Mouse (Mus musculus) CH12.LX (cell line): ENCODE data around the gene Pan3. TPM values are rescaled to one million over a fixed set of nuclear protein-coding genes. Genes with fewer than 3 reads are reported as not detected.

Experiments used
- DNase-seq: peaks from one replicate; pipeline ENCODE4 v3.0.0-alpha.2; 2013; ENCODE audit errors: extremely low read depth
- H3K27ac ChIP-seq: 2 replicates; pipeline ENCODE4 v1.5.1; 2012; ENCODE audit warnings: low read depth, mild to moderate bottlenecking, control low read depth, moderate library complexity; ENCODE audit not compliant: insufficient read depth
- H3K27me3 ChIP-seq: replicated peaks from 2 replicates; pipeline ENCODE3; 2012; ENCODE audit warnings: inconsistent platforms
- H3K36me3 ChIP-seq, 2 experiments: replicated peaks in 1 of 2; 2 replicates each; pipeline versions ENCODE3 to v1.6.1; 2012; ENCODE audit warnings: inconsistent platforms in 1 of 2, low read length in 1 of 2, mild to moderate bottlenecking in 1 of 2, mixed read lengths in 1 of 2, moderate library complexity in 1 of 2; ENCODE audit not compliant: control insufficient read depth in 1 of 2, insufficient read depth in 1 of 2
- H3K4me1 ChIP-seq, 2 experiments: 2 replicates each; pipeline ENCODE4 v1.6.1; 2012; ENCODE audit warnings: inconsistent platforms in 1 of 2, moderate library complexity in 1 of 2; ENCODE audit not compliant: insufficient read depth in 2 of 2, control insufficient read depth in 1 of 2
- H3K4me2 ChIP-seq: 2 replicates; pipeline ENCODE4 v1.6.1; 2012; ENCODE audit warnings: low read depth, mild to moderate bottlenecking, control low read depth; ENCODE audit not compliant: poor library complexity, insufficient read depth, severe bottlenecking
- H3K4me3 ChIP-seq, 3 experiments: fragments of 150-350 bp in 1 of 3; sonication (generic) in 1 of 3; replicated peaks in 1 of 3; 2 replicates each; pipeline versions ENCODE3 to v1.5.1; 2011 to 2012; ENCODE audit warnings: low read depth in 2 of 3, low read length in 2 of 3, mild to moderate bottlenecking in 2 of 3, moderate library complexity in 2 of 3, control low read depth in 1 of 3, improper control_type of control experiment in 1 of 3, inconsistent platforms in 1 of 3, mixed read lengths in 1 of 3; ENCODE audit not compliant: poor library complexity in 1 of 3
- H3K79me2 ChIP-seq: replicated peaks from 2 replicates; pipeline ENCODE4 v1.6.1; 2012; ENCODE audit warnings: mild to moderate bottlenecking, moderate library complexity; ENCODE audit not compliant: control insufficient read depth, poor library complexity, insufficient read depth, severe bottlenecking; ENCODE audit errors: extremely low read depth
- H3K9ac ChIP-seq: 2 replicates; pipeline ENCODE4 v1.6.1; 2012; ENCODE audit warnings: low read depth, mild to moderate bottlenecking, control low read depth, moderate library complexity; ENCODE audit not compliant: insufficient read depth
- H3K9me3 ChIP-seq: replicated peaks from 2 replicates; pipeline ENCODE3; 2012; ENCODE audit warnings: low read length, inconsistent platforms, mixed read lengths
- BHLHE40 ChIP-seq: IDR thresholded peaks from 2 replicates; pipeline ENCODE4 v1.6.1; 2011; ENCODE audit warnings: mild to moderate bottlenecking, low read depth, low read length, improper control_type of control experiment
- CHD1 ChIP-seq: IDR thresholded peaks from 2 replicates; pipeline ENCODE4 v1.6.1; 2012; ENCODE audit warnings: low read depth, low read length, improper control_type of control experiment, inconsistent platforms
- CHD2 ChIP-seq: IDR thresholded peaks from 2 replicates; pipeline ENCODE4 v1.6.1; 2011; ENCODE audit warnings: low read length, improper control_type of control experiment
- CTCF ChIP-seq, 2 experiments: IDR thresholded peaks in 1 of 2; conservative IDR thresholded peaks in 1 of 2; 2 replicates each; pipeline ENCODE4 v1.5.1; 2011 to 2012; ENCODE audit warnings: low read depth in 2 of 2, low read length in 2 of 2, improper control_type of control experiment in 1 of 2, inconsistent platforms in 1 of 2, mild to moderate bottlenecking in 1 of 2, moderate library complexity in 1 of 2
- EP300 ChIP-seq: IDR thresholded peaks from 2 replicates; pipeline ENCODE4 v1.6.1; 2011; ENCODE audit warnings: low read length, improper control_type of control experiment
- GABPA ChIP-seq: IDR thresholded peaks from 2 replicates; pipeline ENCODE4 v1.6.1; 2012; ENCODE audit warnings: low read depth, low read length, improper control_type of control experiment, inconsistent platforms; ENCODE audit not compliant: insufficient replicate concordance
- IRF4 ChIP-seq: IDR thresholded peaks from 2 replicates; pipeline ENCODE4 v1.6.1; 2014; ENCODE audit warnings: low read depth, mild to moderate bottlenecking, inconsistent platforms, low read length, improper control_type of control experiment
- KAT2A ChIP-seq: IDR thresholded peaks from 2 replicates; pipeline ENCODE4 v1.6.1; 2012; ENCODE audit warnings: low read length, improper control_type of control experiment, inconsistent platforms; ENCODE audit not compliant: insufficient replicate concordance
- MAX ChIP-seq: IDR thresholded peaks from 2 replicates; pipeline ENCODE4 v1.6.1; 2011; ENCODE audit warnings: low read length, improper control_type of control experiment
- MAZ ChIP-seq: IDR thresholded peaks from 2 replicates; pipeline ENCODE4 v1.6.1; 2012; ENCODE audit warnings: low read depth, mild to moderate bottlenecking, inconsistent platforms, low read length, improper control_type of control experiment, moderate library complexity
- MEF2A ChIP-seq: IDR thresholded peaks from 2 replicates; pipeline ENCODE4 v1.6.1; 2014; ENCODE audit warnings: low read depth, mild to moderate bottlenecking, inconsistent platforms, low read length, improper control_type of control experiment, borderline replicate concordance
- MXI1 ChIP-seq: IDR thresholded peaks from 2 replicates; pipeline ENCODE4 v1.6.1; 2011; ENCODE audit warnings: mild to moderate bottlenecking, low read depth, low read length, improper control_type of control experiment
- MYC ChIP-seq: IDR thresholded peaks from 2 replicates; pipeline ENCODE4 v1.6.1; 2011; ENCODE audit warnings: low read depth, mild to moderate bottlenecking, improper control_type of control experiment, low read length
- NELFE ChIP-seq: IDR thresholded peaks from 2 replicates; pipeline ENCODE4 v1.6.1; 2011; ENCODE audit warnings: low read depth, low read length, improper control_type of control experiment
- POLR2AphosphoS2 ChIP-seq: IDR thresholded peaks from 2 replicates; pipeline ENCODE4 v1.6.1; 2011; ENCODE audit warnings: low read depth, low read length, improper control_type of control experiment
- SIN3A ChIP-seq: IDR thresholded peaks from 2 replicates; pipeline ENCODE4 v1.6.1; 2012; ENCODE audit warnings: low read length, improper control_type of control experiment, inconsistent platforms
- TBP ChIP-seq: conservative IDR thresholded peaks from 2 replicates; pipeline ENCODE4 v1.6.1; 2011; ENCODE audit warnings: low read depth, low read length, improper control_type of control experiment
- TCF12 ChIP-seq: IDR thresholded peaks from 2 replicates; pipeline ENCODE4 v1.6.1; 2014; ENCODE audit warnings: low read depth, mild to moderate bottlenecking, inconsistent platforms, low read length, improper control_type of control experiment
- USF2 ChIP-seq: conservative IDR thresholded peaks from 2 replicates; pipeline ENCODE4 v1.6.1; 2011; ENCODE audit warnings: low read depth, low read length, improper control_type of control experiment
- ZC3H11A ChIP-seq: IDR thresholded peaks from 2 replicates; pipeline ENCODE4 v1.6.1; 2012; ENCODE audit warnings: low read depth, mild to moderate bottlenecking, inconsistent platforms, low read length, improper control_type of control experiment
- ZKSCAN1 ChIP-seq: IDR thresholded peaks from 2 replicates; pipeline ENCODE4 v1.6.1; 2012; ENCODE audit warnings: low read depth, inconsistent platforms, low read length, improper control_type of control experiment, borderline replicate concordance
- ZMIZ1 ChIP-seq: IDR thresholded peaks from 2 replicates; pipeline ENCODE4 v1.6.1; 2012; ENCODE audit warnings: low read depth, mild to moderate bottlenecking, inconsistent platforms, low read length, improper control_type of control experiment
- dilution Hi-C: fragments of 300-500 bp; cut with MboI; formaldehyde crosslinking; loops from 2 replicates; pipeline ENCODE4 v1.14.3; 2020; ENCODE audit warnings: low sequenced_read_pairs; ENCODE audit not compliant: extremely low pct_unique_long_range_greater_than_20kb, extremely low pct_ligation_motif_present
- in situ Hi-C: fragments of 300-500 bp; cut with MboI; formaldehyde crosslinking; loops from 3 replicates; pipeline ENCODE4 v1.14.3; 2019; ENCODE audit warnings: low sequenced_read_pairs, low pct_ligation_motif_present, low pct_unique_long_range_greater_than_20kb, mixed read lengths
- polyA plus RNA-seq: library from polyadenylated mRNA; unstranded; fragments of >175 nt; gene quantifications from 2 replicates; pipeline ENCODE4 v1.2.1, GENCODE M21; 2012; ENCODE audit warnings: low read depth; ENCODE audit not compliant: insufficient read length
- total RNA-seq, 2 experiments: library from RNA; depleted of rRNA; stranded (reverse); fragments of 300-350 nt in 1 of 2; fragments of >200 nt in 1 of 2; gene quantifications; 2 replicates each; pipeline ENCODE4 v1.2.3; 2012 to 2014

Gene Pan3
- total and polyA plus RNA-seq, 3 experiments: 37.6 to 43.5 (median 40.2) TPM

- dilution Hi-C loops (no loop called here), in situ Hi-C loops (no loop called here)
- TF ChIP-seq MYC: no peak
- no peak for TF ChIP-seq IRF4
- no peak for TF ChIP-seq MEF2A
- no peak for TF ChIP-seq SIN3A
- TF ChIP-seq CHD1: no peak
- TF ChIP-seq GABPA: no peak
- no peak for TF ChIP-seq ZKSCAN1
- TF ChIP-seq USF2: no peak
- TF ChIP-seq TBP: no peak
- no peak for TF ChIP-seq POLR2AphosphoS2
- no peak for TF ChIP-seq BHLHE40
- no peak for TF ChIP-seq TCF12
- no peak for TF ChIP-seq CTCF (conservative IDR thresholded peaks at IDR 0.05 in 1 of 2, IDR thresholded peaks at IDR 0.05 in 1 of 2; ENCODE audit: low read depth in 2 of 2, low read length in 2 of 2)
- TF ChIP-seq NELFE: no peak
- TF ChIP-seq MAZ: no peak
- no peak for TF ChIP-seq CHD2
- TF ChIP-seq KAT2A: no peak
- TF ChIP-seq MAX: no peak
- TF ChIP-seq MXI1: no peak
- TF ChIP-seq ZC3H11A: no peak
- TF ChIP-seq, all 38 proteins: peak for 0
Measured at GRCm38 (mm10) chr5:147390772-147391171, 39.2 kb upstream of the Pan3 start.

DNA sequence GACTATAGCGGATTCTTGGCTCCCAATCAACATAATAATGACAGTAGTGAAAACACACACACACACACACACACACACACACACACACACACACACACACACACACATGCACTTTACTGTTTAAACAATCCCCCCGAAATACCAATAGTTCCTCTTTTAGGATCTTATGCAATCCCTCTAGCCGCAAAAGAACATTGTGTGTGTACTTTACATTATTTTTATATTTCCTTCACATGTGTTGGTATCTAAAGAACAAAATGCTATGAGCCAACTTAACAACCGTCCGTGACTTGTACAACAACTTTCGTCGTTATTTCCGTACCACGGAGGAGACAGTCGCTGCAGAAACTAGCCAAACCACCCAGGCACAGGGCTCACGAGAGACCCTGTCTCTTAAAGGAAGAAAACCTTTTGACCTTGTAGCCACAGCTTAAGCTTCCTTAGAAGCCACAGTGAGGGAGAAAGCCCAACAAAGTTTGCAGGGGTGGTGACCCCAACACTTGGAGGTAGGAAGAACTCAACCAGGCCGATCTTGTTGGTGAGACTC, 37.2 kb upstream of the Pan3 start:
- H3K79me2 ChIP-seq: no peaks in the 10 kb centered on the region
- H3K36me3 ChIP-seq: no peaks in the 10 kb centered on the region
- dilution Hi-C loops: no loop called here
- no peak overlapping the region for H3K9ac ChIP-seq
- H3K9me3 ChIP-seq: peaks cover 13% of the 10 kb centered on the region
- in situ Hi-C loops: no loop called here
- no peak overlapping the region for H3K27ac ChIP-seq
- H3K27me3 ChIP-seq: peaks cover 2% of the 10 kb centered on the region
- TF ChIP-seq ZMIZ1 (no peak), EP300 (no peak), ZC3H11A (no peak), MYC (no peak), IRF4 (no peak), MEF2A (no peak), BHLHE40 (no peak)
- DNase-seq: no peak
- no peaks in the 10 kb centered on the region; a peak in 1 of 4 replicates for H3K4me1 ChIP-seq
- H3K4me2 ChIP-seq: no peak overlapping the region
- H3K4me3 ChIP-seq: no peak overlapping the region

More at GRCm38 (mm10) chr5:147390772-147391171, 39.2 kb upstream of the Pan3 start:
- no peak overlapping the region for H3K27ac ChIP-seq
- H3K27me3 ChIP-seq: no peaks in the 10 kb centered on the region
- H3K9ac ChIP-seq: no peak overlapping the region
- no peaks in the 10 kb centered on the region; a peak in 1 of 4 replicates for H3K4me1 ChIP-seq
- no peak overlapping the region for H3K4me3 ChIP-seq
- H3K36me3 ChIP-seq: no peaks in the 10 kb centered on the region
- no peak for DNase-seq
- H3K4me2 ChIP-seq: no peak overlapping the region
- H3K9me3 ChIP-seq: peaks cover 8% of the 10 kb centered on the region
- no peaks in the 10 kb centered on the region for H3K79me2 ChIP-seq
